Mouse (Mus musculus): ENCODE data around the gene Alx1. TPM values are rescaled to one million over a fixed set of nuclear protein-coding genes. Genes with fewer than 3 reads are reported as not detected.

Gene Alx1
- not detected for polyA plus RNA-seq (2021)

DNA sequence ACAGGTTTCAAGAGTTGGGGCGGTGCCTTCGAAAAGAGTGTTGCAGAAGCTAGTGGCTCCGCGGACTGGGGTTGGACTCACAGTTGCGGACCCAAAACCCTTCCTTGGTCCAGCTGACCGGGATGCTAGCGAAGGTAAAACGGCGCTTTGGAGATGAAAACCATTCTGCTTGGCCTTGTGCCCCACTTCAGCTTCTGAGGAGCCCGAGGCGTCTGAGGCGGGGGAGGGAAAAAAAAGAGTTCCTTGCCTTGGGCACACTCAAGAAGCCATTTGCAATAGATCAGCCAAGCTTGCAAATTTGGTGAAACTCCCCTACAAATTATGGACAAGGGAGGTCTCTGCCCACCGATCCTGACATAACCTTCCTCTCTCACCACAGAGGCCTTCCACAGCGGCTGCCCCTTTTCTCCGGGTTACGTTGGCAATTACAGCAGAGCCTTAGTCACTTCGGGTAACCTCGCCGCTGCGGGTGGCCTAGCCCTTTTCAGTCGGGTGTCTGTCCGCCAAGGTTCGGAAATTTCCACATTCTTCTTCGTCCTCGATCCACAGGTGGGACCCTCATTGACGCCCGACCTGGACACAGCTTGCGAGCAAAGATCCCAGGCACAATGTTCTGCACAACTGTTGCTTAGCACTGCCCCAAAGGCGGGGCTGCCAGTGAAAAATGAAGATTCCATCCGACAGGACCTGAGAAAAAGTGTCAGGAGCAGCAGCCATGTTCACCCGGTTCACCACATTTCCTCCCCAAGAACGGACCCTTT lies at the start of gene Alx1:
Gene Alx1, minus strand, starts transcription at position 486 of the 761 bp plus-strand sequence.
- POLR2A ChIA-PET: no interaction called here
- DNase-seq (ENCODE audit: low read depth, low spot score) (no peak), ATAC-seq (no peak)
- in situ Hi-C loops (cut with MboI; ENCODE audit: low pct_unique_long_range_greater_than_20kb): no loop called here
- no peak for TF ChIP-seq CTCF (IDR thresholded peaks at IDR 0.05)
- CTCF ChIA-PET: no interaction called here
- H3K27me3 ChIP-seq: peaks cover 58% of the 10 kb centered on the region

DNA sequence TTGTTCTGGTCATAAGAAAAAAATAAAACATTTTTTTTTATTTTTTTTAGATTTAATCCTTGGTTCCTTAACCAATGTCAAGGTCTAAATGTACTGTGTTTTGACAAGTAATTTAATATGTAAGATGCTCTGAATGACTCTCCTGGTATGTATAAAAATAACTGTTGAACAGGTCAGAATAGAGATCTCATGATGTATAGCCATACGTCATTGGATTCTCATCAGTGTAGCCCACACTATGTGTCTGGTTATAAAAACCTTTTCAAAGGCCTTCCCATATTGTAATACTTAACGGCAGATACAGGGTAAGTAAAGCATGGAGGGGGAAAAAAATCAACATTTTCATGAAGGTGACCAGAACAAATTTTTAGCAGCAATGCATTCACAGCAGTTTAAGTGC lies 19.6 kb upstream of the Alx1 start:
- ChIA-PET CTCF (no interaction called here), POLR2A (no interaction called here)
- H3K27me3 ChIP-seq: peaks cover 24% of the 10 kb centered on the region
- no peak for TF ChIP-seq CTCF (IDR thresholded peaks at IDR 0.05)
- DNase-seq (ENCODE audit: low read depth, low spot score): no peak
- in situ Hi-C loops (cut with MboI; ENCODE audit: low pct_unique_long_range_greater_than_20kb): no loop called here
- ATAC-seq: no peak

DNA sequence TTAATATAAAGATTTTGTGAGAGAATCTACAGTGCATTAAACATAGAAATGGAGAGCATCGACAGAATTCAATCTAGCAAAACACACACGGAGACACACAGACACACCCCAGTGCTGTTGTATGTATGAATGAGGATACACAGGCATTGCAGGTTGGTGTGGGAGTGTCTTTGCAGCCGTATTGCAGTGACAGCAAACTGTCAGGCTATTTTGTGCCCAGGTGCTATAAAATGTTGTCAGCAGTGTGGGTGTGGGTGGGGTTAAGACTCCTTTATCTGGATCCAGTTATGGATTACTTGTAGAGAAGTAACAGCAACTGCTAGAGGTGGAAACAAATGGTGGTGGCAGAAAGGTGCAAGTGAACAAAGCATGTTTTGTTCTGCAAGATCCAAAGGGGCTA lies 16.6 kb upstream of the Alx1 start:
- ATAC-seq: no peak
- TF ChIP-seq CTCF (IDR thresholded peaks at IDR 0.05): no peak
- H3K27me3 ChIP-seq: peaks cover 26% of the 10 kb centered on the region
- ChIA-PET POLR2A (no interaction called here), CTCF (no interaction called here)
- in situ Hi-C loops (cut with MboI; ENCODE audit: low pct_unique_long_range_greater_than_20kb): no loop called here
- DNase-seq (ENCODE audit: low read depth, low spot score): no peak

DNA sequence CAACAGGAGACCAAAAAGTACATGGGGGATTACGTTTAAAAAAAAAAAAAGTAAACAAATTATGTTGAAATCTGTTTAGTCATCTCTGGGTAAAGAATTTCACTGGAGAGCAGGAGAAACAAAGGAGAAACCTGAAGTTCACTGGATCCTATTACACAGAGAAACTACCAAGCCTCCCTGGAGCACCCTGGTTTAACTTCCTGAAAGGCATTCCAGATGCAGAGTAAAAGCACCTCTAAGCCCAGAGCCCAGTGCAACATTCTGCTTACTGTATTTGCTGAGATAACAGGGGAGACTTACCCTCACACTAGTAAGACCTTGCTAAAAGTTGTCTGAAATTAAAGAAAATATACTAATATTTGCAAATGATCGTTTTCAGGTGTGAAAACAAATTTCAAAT lies 15.0 kb upstream of the Alx1 start:
- in situ Hi-C loops (cut with MboI; ENCODE audit: low pct_unique_long_range_greater_than_20kb): no loop called here
- ATAC-seq: no peak
- no peak for TF ChIP-seq CTCF (IDR thresholded peaks at IDR 0.05)
- no peak for DNase-seq (ENCODE audit: low read depth, low spot score)
- peaks cover 26% of the 10 kb centered on the region for H3K27me3 ChIP-seq
- POLR2A ChIA-PET: no interaction called here
- CTCF ChIA-PET: no interaction called here

DNA sequence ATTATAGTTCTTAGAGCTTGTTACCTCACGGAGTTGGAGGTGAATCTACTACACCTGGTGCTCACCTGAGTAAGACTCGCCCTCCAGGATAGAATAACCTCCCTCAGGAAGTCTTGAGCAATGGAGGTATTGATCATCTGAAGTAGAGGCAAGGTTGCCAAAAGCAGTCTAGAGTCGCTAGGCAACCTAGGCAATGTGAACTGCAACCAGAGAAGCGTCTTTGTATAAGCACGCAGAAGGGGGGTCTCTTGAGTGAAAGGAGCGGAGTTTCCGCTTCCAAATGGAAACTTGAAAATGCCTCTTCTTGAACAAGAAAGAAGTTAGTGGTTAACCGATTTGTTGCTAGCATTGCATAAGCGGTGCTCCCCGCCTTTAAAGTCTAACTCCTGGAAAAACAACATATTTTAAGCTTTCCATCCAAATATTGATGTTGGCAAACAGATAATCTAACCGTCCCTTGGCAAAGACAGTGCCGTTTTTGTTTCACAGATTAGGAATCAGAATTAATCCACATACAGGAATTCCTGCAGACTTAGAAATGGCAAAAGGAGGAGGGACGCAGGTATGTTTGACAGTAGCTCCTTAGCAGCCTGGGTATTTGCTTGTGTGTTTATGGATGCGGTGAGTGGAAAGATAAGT lies 5.1 kb upstream of the Alx1 start:
- no peak for DNase-seq (ENCODE audit: low read depth, low spot score)
- TF ChIP-seq CTCF (IDR thresholded peaks at IDR 0.05): no peak
- H3K27me3 ChIP-seq: peaks cover 43% of the 10 kb centered on the region
- CTCF ChIA-PET: no interaction called here
- in situ Hi-C loops (cut with MboI; ENCODE audit: low pct_unique_long_range_greater_than_20kb): no loop called here
- POLR2A ChIA-PET: no interaction called here
- ATAC-seq: no peak

DNA sequence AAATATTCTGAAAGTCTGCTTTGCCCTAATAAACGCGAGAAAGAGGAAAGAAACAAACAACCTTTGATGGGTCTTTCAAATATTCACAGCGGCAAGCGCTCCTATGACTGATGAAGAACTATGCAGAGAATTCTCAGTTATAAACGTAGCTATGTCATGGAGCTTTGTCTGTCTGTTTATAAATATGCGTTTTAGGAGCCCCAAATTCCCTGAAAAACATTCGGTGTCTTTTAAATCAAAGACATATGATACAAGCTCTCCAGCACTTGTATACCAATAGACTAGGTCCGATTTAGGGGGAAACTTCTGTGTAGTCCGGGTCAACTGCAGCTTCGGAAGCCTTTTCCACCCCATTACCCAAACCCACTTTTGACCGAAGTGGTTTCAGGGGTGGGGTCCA lies 916 bp upstream of the Alx1 start:
- in situ Hi-C loops (cut with MboI; ENCODE audit: low pct_unique_long_range_greater_than_20kb): no loop called here
- POLR2A ChIA-PET: no interaction called here
- no peak for ATAC-seq
- no peak for TF ChIP-seq CTCF (IDR thresholded peaks at IDR 0.05)
- CTCF ChIA-PET: no interaction called here
- peaks cover 57% of the 10 kb centered on the region for H3K27me3 ChIP-seq
- DNase-seq (ENCODE audit: low read depth, low spot score): no peak

DNA sequence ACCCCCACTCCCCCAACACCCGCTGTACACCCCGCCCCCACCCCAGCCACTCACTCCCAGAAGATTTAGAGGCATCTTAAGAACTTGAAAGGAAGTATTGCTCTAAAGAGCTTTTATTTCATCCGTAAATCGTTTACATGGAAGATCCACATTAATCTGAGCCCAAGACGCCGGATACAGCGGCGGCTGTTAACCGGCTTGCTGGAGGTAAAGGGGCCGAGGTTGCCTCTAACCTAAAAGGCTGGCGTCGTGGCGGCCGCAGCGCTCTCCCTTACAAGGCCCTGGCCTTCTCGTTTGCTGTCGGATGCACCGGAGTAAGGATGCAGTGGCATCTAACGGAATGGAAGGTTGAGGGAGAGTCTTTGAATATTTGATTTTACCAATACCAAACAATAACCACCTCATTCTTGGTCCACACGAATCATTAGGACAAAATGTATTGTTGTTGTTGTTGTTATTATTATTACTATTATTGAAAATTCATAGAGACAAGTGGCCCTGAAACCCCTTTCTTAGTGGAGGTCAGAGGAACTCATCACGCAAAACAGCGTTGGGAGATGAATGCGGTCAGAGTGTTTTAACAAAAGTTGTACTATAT lies 784 bp downstream of the Alx1 start:
- POLR2A ChIA-PET: no interaction called here
- H3K27me3 ChIP-seq: peaks cover 56% of the 10 kb centered on the region
- no peak for TF ChIP-seq CTCF (IDR thresholded peaks at IDR 0.05)
- ATAC-seq: no peak
- DNase-seq (ENCODE audit: low read depth, low spot score): no peak
- CTCF ChIA-PET: no interaction called here
- in situ Hi-C loops (cut with MboI; ENCODE audit: low pct_unique_long_range_greater_than_20kb): no loop called here

DNA sequence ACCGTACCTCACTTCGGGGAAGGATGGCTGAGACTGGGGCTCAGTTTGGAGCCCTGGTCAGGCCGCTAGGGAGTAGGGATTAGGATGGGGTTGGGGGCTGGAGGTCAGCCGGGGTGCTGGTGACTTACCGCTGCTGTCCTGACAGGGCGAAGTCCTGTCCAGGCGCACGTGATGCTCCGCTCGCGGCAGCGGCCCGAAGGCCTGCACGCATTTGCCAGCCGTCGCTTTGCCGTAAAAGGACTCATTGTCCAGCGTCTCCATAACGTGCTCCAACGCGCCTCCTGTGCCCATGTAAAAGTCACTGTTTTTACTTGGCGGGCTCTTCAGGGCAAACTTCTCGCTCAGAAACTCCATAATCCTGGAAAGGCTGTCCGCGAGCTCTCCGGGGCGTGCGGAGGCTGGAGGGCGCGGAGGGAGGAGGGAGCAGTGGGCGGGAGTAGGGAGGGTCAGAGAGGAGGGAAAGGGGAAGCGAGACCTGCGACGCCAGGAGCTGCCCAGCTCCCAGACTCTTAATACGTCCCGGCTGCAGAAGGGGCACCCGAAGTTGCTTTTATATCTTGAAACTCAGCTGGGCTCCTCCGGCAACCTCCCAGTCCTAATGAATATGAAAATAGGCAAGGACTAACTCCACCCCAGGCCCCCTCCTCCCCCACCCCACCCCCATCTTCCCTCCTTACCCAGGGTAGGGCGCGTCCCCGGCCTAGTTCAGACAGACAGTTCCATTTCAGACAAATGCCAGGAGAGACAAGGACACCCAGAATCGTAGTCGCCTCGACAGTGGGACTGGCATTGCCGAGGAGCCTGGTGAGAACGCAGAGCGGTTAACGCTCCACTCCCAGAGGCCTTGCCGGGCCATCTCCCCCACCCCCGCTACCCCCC lies 1.5 kb downstream of the Alx1 start:
- ChIA-PET CTCF (no interaction called here), POLR2A (no interaction called here)
- peaks cover 57% of the 10 kb centered on the region for H3K27me3 ChIP-seq
- DNase-seq (ENCODE audit: low read depth, low spot score) (no peak), ATAC-seq (no peak)
- in situ Hi-C loops (cut with MboI; ENCODE audit: low pct_unique_long_range_greater_than_20kb): no loop called here
- no peak for TF ChIP-seq CTCF (IDR thresholded peaks at IDR 0.05)

DNA sequence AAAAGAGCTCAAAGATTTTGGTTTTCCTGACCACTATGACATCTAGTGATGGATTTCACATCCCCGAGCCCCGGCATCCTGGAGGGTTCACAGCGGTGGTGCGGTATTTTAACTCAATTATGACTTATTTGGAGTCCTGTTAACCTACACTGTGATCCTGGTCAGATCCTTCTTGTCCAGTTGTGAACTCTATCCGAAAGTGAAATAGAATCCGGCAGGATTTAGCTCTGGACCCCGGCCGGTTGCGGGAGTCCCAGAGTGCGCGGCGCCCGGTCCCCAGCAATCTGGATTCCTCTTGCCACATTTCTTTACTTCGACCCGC lies 2.1 kb downstream of the Alx1 start:
- CTCF ChIA-PET: no interaction called here
- POLR2A ChIA-PET: no interaction called here
- ATAC-seq: no peak
- in situ Hi-C loops (cut with MboI; ENCODE audit: low pct_unique_long_range_greater_than_20kb): no loop called here
- TF ChIP-seq CTCF (IDR thresholded peaks at IDR 0.05): no peak
- DNase-seq (ENCODE audit: low read depth, low spot score): no peak
- peaks cover 59% of the 10 kb centered on the region for H3K27me3 ChIP-seq

DNA sequence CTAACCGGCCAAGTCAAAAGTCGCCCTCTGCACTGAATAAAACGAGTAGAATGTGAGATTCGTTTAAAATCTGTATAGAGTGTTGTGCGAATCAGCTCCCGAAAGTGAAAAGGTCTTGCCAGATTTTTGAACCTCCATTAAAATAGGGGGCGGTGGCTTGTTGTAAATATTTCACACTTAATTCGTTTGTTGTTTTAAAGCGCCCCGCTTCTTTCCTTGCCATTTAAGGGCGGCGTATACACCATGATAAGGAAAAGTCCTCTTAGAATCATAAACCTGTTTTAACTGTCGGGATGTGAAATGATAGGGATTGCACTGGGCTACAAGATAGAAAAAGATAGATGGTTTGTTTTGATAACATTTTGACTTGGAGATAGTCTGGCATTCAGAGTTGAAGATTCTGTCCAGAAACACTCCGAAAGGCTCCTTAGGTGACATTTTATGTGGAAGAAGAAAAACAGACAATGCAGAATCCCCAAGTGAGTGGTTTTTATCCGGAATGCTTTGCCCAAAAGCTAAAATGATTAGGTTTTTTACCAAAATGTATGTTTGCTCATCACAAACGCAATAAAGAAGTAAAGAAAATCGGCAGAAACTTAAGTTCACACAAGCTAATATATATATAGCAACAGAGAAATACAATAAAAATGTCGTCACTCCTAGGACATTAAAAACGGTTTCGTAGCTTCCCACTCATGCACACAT lies 2.6 kb downstream of the Alx1 start:
- in situ Hi-C loops (cut with MboI; ENCODE audit: low pct_unique_long_range_greater_than_20kb): no loop called here
- peaks cover 59% of the 10 kb centered on the region for H3K27me3 ChIP-seq
- no peak for TF ChIP-seq CTCF (IDR thresholded peaks at IDR 0.05)
- DNase-seq (ENCODE audit: low read depth, low spot score) (no peak), ATAC-seq (no peak)
- POLR2A ChIA-PET: no interaction called here
- CTCF ChIA-PET: no interaction called here

Data from Patski (cell line).